Mouse (Mus musculus) midbrain, embryonic 11.5 days (tissue): ENCODE measurements around the gene Cxcr5. TPM values are rescaled to one million over a fixed set of nuclear protein-coding genes. Genes with fewer than 3 reads are reported as not detected.

Experiments
- ATAC-seq: fragments of 200-750 bp; cut with Nextera tagmentation; 2 replicates; pipeline ENCODE4 v1.8.0; 2017; ENCODE audit warnings: moderate TSS enrichment, moderate library complexity; ENCODE audit not compliant: low FRiP score
- DNase-seq: peaks from one replicate; pipeline ENCODE4 v3.0.0; 2015; ENCODE audit warnings: low spot score; ENCODE audit errors: missing footprints
- H3K27ac ChIP-seq: fragments of 300-500 bp; sonication (generic); 2 replicates; pipeline ENCODE4 v1.5.1; 2014; ENCODE audit warnings: low read depth, low read length
- H3K27me3 ChIP-seq: fragments of 300-500 bp; sonication (generic); 2 replicates; pipeline ENCODE4 v1.6.1; 2014; ENCODE audit warnings: mild to moderate bottlenecking, low read length, moderate library complexity, mixed read lengths; ENCODE audit not compliant: control insufficient read depth, insufficient read depth
- H3K36me3 ChIP-seq: fragments of 300-500 bp; sonication (generic); 2 replicates; pipeline ENCODE4 v1.6.1; 2014; ENCODE audit warnings: mild to moderate bottlenecking, low read length, moderate library complexity, mixed read lengths; ENCODE audit not compliant: control insufficient read depth, insufficient read depth
- H3K4me1 ChIP-seq: fragments of 300-500 bp; sonication (generic); 2 replicates; pipeline ENCODE4 v1.6.1; 2014; ENCODE audit warnings: low read length; ENCODE audit not compliant: control insufficient read depth, insufficient read depth
- H3K4me2 ChIP-seq: fragments of 300-500 bp; sonication (generic); 2 replicates; pipeline ENCODE4 v1.6.1; 2014; ENCODE audit warnings: mild to moderate bottlenecking, moderate library complexity
- H3K4me3 ChIP-seq: fragments of 300-500 bp; sonication (generic); 2 replicates; pipeline ENCODE4 v1.5.1; 2014; ENCODE audit warnings: low read depth, low read length
- H3K9ac ChIP-seq: fragments of 300-500 bp; sonication (generic); 2 replicates; pipeline ENCODE4 v1.6.1; 2014; ENCODE audit warnings: low read length
- H3K9me3 ChIP-seq: fragments of 300-500 bp; sonication (generic); 2 replicates; pipeline ENCODE4 v1.6.1; 2016; ENCODE audit warnings: low read length; ENCODE audit not compliant: control insufficient read depth
- WGBS: fragments of 180-500 bp; shearing (Covaris S2); extraction: QIAGEN DNeasy Blood & Tissue Kit; methylation state at CpG from one replicate; pipeline ENCODE4 v1.1.7; 2014; 5-methylcytosine and 5-hydroxymethylcytosine counted together
- polyA plus RNA-seq: library from polyadenylated mRNA; unstranded; fragments of >200 nt; fragmentation: Nextera tagmentation; extraction: Ambion mirVana; gene quantifications from 2 replicates; pipeline ENCODE4 v1.2.1, GENCODE M21; 2014

The Cxcr5 gene
- polyA plus RNA-seq, 1 experiment from 2014 or later: 0.10 TPM

- peak overlapping the region; percentile 100 for H3K9ac ChIP-seq
- WGBS: 71% methylated on average over 6 of the region's 6 CpGs
- H3K36me3 ChIP-seq: peaks cover 5% of the 10 kb centered on the region; the same call in 1 of the 2 replicates
- peak overlapping the region; percentile 65 for H3K4me2 ChIP-seq
- no peak for ATAC-seq
- peak; percentile 83 for DNase-seq
- peaks cover 6% of the 10 kb centered on the region for H3K27me3 ChIP-seq
- H3K4me3 ChIP-seq: peak overlapping the region; percentile 98; the same call in 1 of the 2 replicates
- H3K27ac ChIP-seq: 0 out of 2 replicates have a peak overlapping the region, but pooled peaks have one; percentile 32
- no peaks in the 10 kb centered on the region for H3K9me3 ChIP-seq
- H3K4me1 ChIP-seq: peaks cover 28% of the 10 kb centered on the region
These were observed 41.1 kb upstream of the Cxcr5 start for GRCm38 (mm10) chr9:44602766-44603165.

DNA sequence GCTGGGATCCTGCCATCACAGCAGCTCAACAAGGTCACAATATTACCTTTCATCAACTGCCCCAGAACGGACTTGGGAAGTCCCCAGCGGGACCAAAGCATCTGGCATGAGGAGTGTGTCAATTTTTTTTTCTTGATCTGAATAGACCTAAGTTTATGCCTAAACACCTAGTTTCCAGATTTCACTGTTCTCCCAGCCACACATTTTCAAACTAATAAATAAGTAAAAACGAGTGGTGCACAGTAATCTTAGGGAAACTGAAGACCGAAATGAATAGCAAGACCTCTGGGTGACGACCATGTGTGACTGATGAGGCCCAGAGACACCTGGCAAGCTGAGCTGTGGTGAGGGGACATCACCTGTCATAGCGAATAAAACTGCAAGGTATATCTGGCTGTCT lies 39.1 kb upstream of the Cxcr5 start:
- Histone ChIP-seq H3K4me2 (no peak overlapping the region), H3K27me3 (peaks cover 6% of the 10 kb centered on the region), H3K4me3 (no peak overlapping the region), H3K36me3 (no peaks in the 10 kb centered on the region), H3K4me1 (peaks cover 16% of the 10 kb centered on the region), H3K9me3 (no peaks in the 10 kb centered on the region), H3K27ac (no peak overlapping the region), H3K9ac (no peak overlapping the region)
- peak; percentile 31 for DNase-seq
- no peak for ATAC-seq
- 86% methylated on average over 6 of the region's 6 CpGs for WGBS

- Histone ChIP-seq H3K4me2 (peak overlapping the region; percentile 42; the same call in 1 of the 2 replicates), H3K36me3 (no peaks in the 10 kb centered on the region), H3K27ac (no peak overlapping the region), H3K4me1 (peaks cover 16% of the 10 kb centered on the region), H3K27me3 (peaks cover 6% of the 10 kb centered on the region), H3K9me3 (no peaks in the 10 kb centered on the region), H3K4me3 (no peak overlapping the region), H3K9ac (no peak overlapping the region)
- peak; percentile 79 for DNase-seq
- ATAC-seq: no peak
- WGBS: 16% methylated on average over 5 of the region's 6 CpGs
These were observed 37.9 kb upstream of the Cxcr5 start for GRCm38 (mm10) chr9:44599616-44600015.

- peak; percentile 41; the same call in 1 of the 2 replicates for ATAC-seq
- 4% methylated on average over 18 of the region's 18 CpGs for WGBS
- no peaks in the 10 kb centered on the region for H3K36me3 ChIP-seq
These were observed 37.3 kb upstream of the Cxcr5 start for GRCm38 (mm10) chr9:44598899-44599495.

DNA sequence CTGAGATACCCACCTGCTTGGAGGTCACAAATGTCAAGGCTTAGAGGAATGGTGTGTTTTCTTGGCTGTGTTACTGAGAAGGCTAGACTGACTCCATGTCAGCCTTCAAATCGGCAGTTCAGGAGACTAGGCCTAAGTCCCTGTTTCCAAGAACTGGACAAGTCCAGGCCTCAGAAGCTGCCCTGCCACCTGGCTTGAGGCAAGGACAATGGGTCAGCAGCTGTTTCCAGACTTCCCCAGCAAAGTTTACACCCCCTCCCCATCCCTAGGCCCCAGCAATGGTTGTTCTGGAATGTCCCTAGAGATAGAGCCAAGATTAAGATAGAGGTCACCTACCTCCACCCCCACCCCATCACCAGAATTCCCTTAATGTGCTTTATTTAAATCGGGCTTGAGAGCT lies 36.1 kb upstream of the Cxcr5 start:
- DNase-seq (peak; percentile 85), ATAC-seq (no peak)
- Histone ChIP-seq H3K9me3 (no peaks in the 10 kb centered on the region), H3K27ac (no peak overlapping the region), H3K9ac (no peak overlapping the region), H3K27me3 (peaks cover 6% of the 10 kb centered on the region), H3K4me2 (no peak overlapping the region), H3K36me3 (no peaks in the 10 kb centered on the region), H3K4me3 (no peak overlapping the region), H3K4me1 (peaks cover 12% of the 10 kb centered on the region)
- 92% methylated on average over 2 of the region's 2 CpGs for WGBS

More at GRCm38 (mm10) chr9:44598899-44599495, 37.3 kb upstream of the Cxcr5 start:
- H3K27me3 ChIP-seq: peaks cover 6% of the 10 kb centered on the region
- H3K4me2 ChIP-seq: peak overlapping the region; percentile 42
- peaks cover 16% of the 10 kb centered on the region for H3K4me1 ChIP-seq
- H3K9ac ChIP-seq: peak overlapping the region; percentile 43
- no peak overlapping the region for H3K27ac ChIP-seq
- no peaks in the 10 kb centered on the region for H3K9me3 ChIP-seq
- DNase-seq: peak; percentile 94
- H3K4me3 ChIP-seq: peak overlapping the region; percentile 6; the same call in 1 of the 2 replicates

DNA sequence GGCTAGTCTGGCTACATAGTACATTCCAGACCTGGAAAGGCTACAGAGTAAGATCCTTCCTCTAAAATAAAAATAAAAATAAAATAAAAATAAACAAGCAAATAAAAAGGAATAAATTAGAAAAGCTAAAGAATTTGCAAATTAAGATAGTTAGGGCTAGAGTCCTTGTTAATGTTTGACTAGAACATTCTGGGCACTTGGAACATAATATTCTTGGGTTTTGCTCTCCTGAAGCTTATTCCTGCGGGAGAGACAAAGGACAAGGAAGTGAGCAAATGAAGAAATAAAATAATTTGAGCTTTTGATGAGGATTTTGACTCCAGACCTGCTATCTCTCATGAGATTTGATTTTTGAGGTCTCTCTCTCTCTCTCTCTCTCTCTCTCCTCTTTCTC lies 33.9 kb upstream of the Cxcr5 start:
- Histone ChIP-seq H3K9me3 (no peaks in the 10 kb centered on the region), H3K4me3 (no peak overlapping the region), H3K27ac (no peak overlapping the region), H3K4me1 (peaks cover 11% of the 10 kb centered on the region), H3K4me2 (no peak overlapping the region), H3K27me3 (peaks cover 6% of the 10 kb centered on the region), H3K36me3 (no peaks in the 10 kb centered on the region), H3K9ac (no peak overlapping the region)
- DNase-seq: no peak
- no peak for ATAC-seq
- 87% methylated on average over 1 of the region's 1 CpGs for WGBS

- 78% methylated on average over 9 of the region's 9 CpGs for WGBS
- no peaks in the 10 kb centered on the region for H3K36me3 ChIP-seq
- H3K4me2 ChIP-seq: no peak overlapping the region
- no peak overlapping the region for H3K4me3 ChIP-seq
- H3K4me1 ChIP-seq: peaks cover 11% of the 10 kb centered on the region
- H3K9me3 ChIP-seq: no peaks in the 10 kb centered on the region
- peaks cover 6% of the 10 kb centered on the region for H3K27me3 ChIP-seq
- no peak overlapping the region for H3K9ac ChIP-seq
- no peak for ATAC-seq
- no peak overlapping the region for H3K27ac ChIP-seq
- peak; percentile 75 for DNase-seq
These were observed 33.3 kb upstream of the Cxcr5 start for GRCm38 (mm10) chr9:44594901-44595536.

- peaks cover 6% of the 10 kb centered on the region for H3K27me3 ChIP-seq
- H3K27ac ChIP-seq: no peak overlapping the region
- no peak overlapping the region for H3K9ac ChIP-seq
- no peaks in the 10 kb centered on the region for H3K36me3 ChIP-seq
- no peak overlapping the region for H3K4me3 ChIP-seq
- H3K4me2 ChIP-seq: no peak overlapping the region
- no peak for DNase-seq
- 84% methylated on average over 4 of the region's 4 CpGs for WGBS
- no peaks in the 10 kb centered on the region for H3K9me3 ChIP-seq
- ATAC-seq: no peak
- H3K4me1 ChIP-seq: peaks cover 5% of the 10 kb centered on the region
These were observed 32.2 kb upstream of the Cxcr5 start for GRCm38 (mm10) chr9:44593886-44594285.

GRCm38 (mm10) chr9:44593221-44593620 lies 31.5 kb upstream of the Cxcr5 start:
- Histone ChIP-seq H3K9me3 (no peaks in the 10 kb centered on the region), H3K4me2 (no peak overlapping the region), H3K36me3 (no peaks in the 10 kb centered on the region), H3K4me1 (no peaks in the 10 kb centered on the region), H3K4me3 (no peak overlapping the region), H3K27ac (no peak overlapping the region), H3K9ac (no peak overlapping the region), H3K27me3 (peaks cover 4% of the 10 kb centered on the region)
- no peak for DNase-seq
- ATAC-seq: no peak
- WGBS: 82% methylated on average over 4 of the region's 4 CpGs
